16 mouse cellular contexts compared by ENCODE assay signal in the genomic region with DNA sequence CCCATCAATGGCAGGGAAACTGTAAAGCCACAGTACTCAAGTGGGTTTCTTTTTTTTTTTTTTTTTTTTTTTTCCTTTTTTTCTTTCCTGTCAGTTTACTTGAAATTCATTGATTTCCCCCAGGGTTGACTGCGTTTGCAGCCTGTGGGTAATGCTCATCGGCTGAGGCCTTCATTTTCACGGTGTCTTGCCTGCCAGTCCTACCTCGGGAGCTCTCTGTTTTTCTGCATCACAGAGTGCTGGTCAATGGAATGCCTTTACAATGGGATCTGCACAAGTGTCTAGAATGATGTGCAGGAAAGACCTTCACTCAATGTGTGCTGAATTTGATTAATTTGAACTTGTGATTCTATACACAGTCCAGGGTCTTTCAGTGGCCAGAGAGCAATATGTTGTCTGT.
DNase-seq lines count a peak whose midpoint lies in the region; ATAC-seq and TF ChIP-seq lines count a peak whose summit lies in the region.
"Had no signal": no experiment of that assay in that cellular context is flagged by ENCODE, and none has a peak within 500 bp of the region (broad histone marks: within the 10 kb centered on the region; RNA-seq: fewer than 3 reads in every experiment).

No protein-coding gene starts in this region.

- H3K9ac ChIP-seq in forebrain, embryonic 14.5 days (ENCODE audit: low read length), result no peak overlapping the region
- no peak overlapping the region for H3K9ac ChIP-seq in forebrain, embryonic 12.5 days
- no peak overlapping the region for H3K9ac ChIP-seq in lung, embryonic 15.5 days
- H3K9ac ChIP-seq in midbrain, embryonic 15.5 days, result no peak overlapping the region
- H3K9ac ChIP-seq: forebrain, postnatal 0 days; heart, embryonic 12.5 days; hindbrain, embryonic 15.5 days had no signal

- WGBS in forebrain, embryonic 14.5 days, result 59% methylated on average over 4 of the region's 4 CpGs
- 33% methylated on average over 4 of the region's 4 CpGs for WGBS in forebrain, embryonic 12.5 days
- 70% methylated on average over 4 of the region's 4 CpGs for WGBS in lung, embryonic 15.5 days
- WGBS in midbrain, embryonic 15.5 days, result 25% methylated on average over 4 of the region's 4 CpGs

- ATAC-seq in forebrain, embryonic 14.5 days, result no peak
- ATAC-seq in forebrain, embryonic 12.5 days (ENCODE audit: low FRiP score), result no peak
- no peak for ATAC-seq in lung, embryonic 15.5 days (ENCODE audit: borderline replicate concordance, extremely low read depth, low FRiP score, low TSS enrichment)
- peak; percentile 65 for ATAC-seq in midbrain, embryonic 15.5 days (replicated peaks)
- ATAC-seq: forebrain, postnatal 0 days had no signal

- no peaks in the 10 kb centered on the region for H3K36me3 ChIP-seq in forebrain, embryonic 14.5 days (ENCODE audit: control insufficient read depth, insufficient read depth, low read length)
- H3K36me3 ChIP-seq in forebrain, embryonic 12.5 days (replicated peaks), result no peaks in the 10 kb centered on the region
- H3K36me3 ChIP-seq in lung, embryonic 15.5 days, result no peaks in the 10 kb centered on the region
- H3K36me3 ChIP-seq in midbrain, embryonic 15.5 days (replicated peaks), result no peaks in the 10 kb centered on the region
- H3K36me3 ChIP-seq: embryonic facial prominence, embryonic 10.5 days; heart, embryonic 12.5 days; hindbrain, embryonic 15.5 days had no signal

- H3K9me3 ChIP-seq in forebrain, embryonic 14.5 days (replicated peaks; ENCODE audit: control insufficient read depth, low read length), result no peaks in the 10 kb centered on the region
- no peaks in the 10 kb centered on the region for H3K9me3 ChIP-seq in forebrain, embryonic 12.5 days
- H3K9me3 ChIP-seq in lung, embryonic 15.5 days, result no peaks in the 10 kb centered on the region
- H3K9me3 ChIP-seq in midbrain, embryonic 15.5 days, result no peaks in the 10 kb centered on the region
- H3K9me3 ChIP-seq: embryonic facial prominence, embryonic 10.5 days; heart, embryonic 12.5 days; hindbrain, embryonic 15.5 days had no signal

- H3K4me2 ChIP-seq in forebrain, embryonic 14.5 days (ENCODE audit: low read length), result no peak overlapping the region
- no peak overlapping the region for H3K4me2 ChIP-seq in forebrain, embryonic 12.5 days
- no peak overlapping the region for H3K4me2 ChIP-seq in lung, embryonic 15.5 days
- H3K4me2 ChIP-seq in midbrain, embryonic 15.5 days, result no peak overlapping the region
- H3K4me2 ChIP-seq: heart, embryonic 12.5 days; hindbrain, embryonic 15.5 days had no signal

- DNase-seq in forebrain, embryonic 14.5 days (ENCODE audit: low spot score), result peak; percentile 4
- no peak for DNase-seq in lung, postnatal 4 days
- DNase-seq in brain, embryonic 14.5 days (ENCODE audit: low read depth), result peak; percentile 43
- DNase-seq in thymus, postnatal 14 days, result no peak
- DNase-seq: adrenal gland, postnatal 14 days; cerebellum, adult 2 months; cerebellum, postnatal 10 days; forebrain, postnatal 0 days; gastrocnemius, adult 2 months; gastrocnemius, postnatal 25 days had no signal

- no peak for TF ChIP-seq CTCF in brain, embryonic 14.5 days (IDR thresholded peaks at IDR 0.05; ENCODE audit: borderline replicate concordance, extremely low read depth, insufficient read depth, insufficient read length)

- H3K27me3 ChIP-seq in forebrain, embryonic 14.5 days (replicated peaks; ENCODE audit: control insufficient read depth, insufficient read depth, low read length), result no peaks in the 10 kb centered on the region
- H3K27me3 ChIP-seq in forebrain, embryonic 12.5 days, result no peaks in the 10 kb centered on the region
- H3K27me3 ChIP-seq in lung, embryonic 15.5 days, result no peaks in the 10 kb centered on the region
- H3K27me3 ChIP-seq in midbrain, embryonic 15.5 days (replicated peaks), result no peaks in the 10 kb centered on the region
- H3K27me3 ChIP-seq: heart, embryonic 12.5 days; hindbrain, embryonic 15.5 days had no signal

- no peak overlapping the region for H3K27ac ChIP-seq in forebrain, embryonic 14.5 days (ENCODE audit: low read depth, low read length)
- H3K27ac ChIP-seq in forebrain, embryonic 12.5 days, result no peak overlapping the region
- H3K27ac ChIP-seq in lung, embryonic 15.5 days, result 0 out of 2 replicates have a peak overlapping the region, but pooled peaks have one; percentile 63
- H3K27ac ChIP-seq in midbrain, embryonic 15.5 days, result no peak overlapping the region
- H3K27ac ChIP-seq: embryonic facial prominence, embryonic 10.5 days; gastrocnemius, adult 2 months; hindbrain, embryonic 15.5 days had no signal

- H3K4me3 ChIP-seq in forebrain, embryonic 14.5 days (ENCODE audit: low read depth, low read length), result no peak overlapping the region
- no peak overlapping the region for H3K4me3 ChIP-seq in forebrain, embryonic 12.5 days (replicated peaks)
- H3K4me3 ChIP-seq in lung, embryonic 15.5 days, result no peak overlapping the region
- H3K4me3 ChIP-seq in midbrain, embryonic 15.5 days, result no peak overlapping the region
- H3K4me3 ChIP-seq: embryonic facial prominence, embryonic 10.5 days; gastrocnemius, adult 2 months; heart, embryonic 12.5 days; hindbrain, embryonic 15.5 days had no signal

- H3K4me1 ChIP-seq in forebrain, embryonic 14.5 days (ENCODE audit: control insufficient read depth, insufficient read depth, low read length), result peaks cover 6% of the 10 kb centered on the region; the same call in 1 of the 2 replicates
- H3K4me1 ChIP-seq in forebrain, embryonic 12.5 days, result peaks cover 12% of the 10 kb centered on the region
- H3K4me1 ChIP-seq in lung, embryonic 15.5 days, result peaks cover 12% of the 10 kb centered on the region; the same call in 1 of the 2 replicates
- H3K4me1 ChIP-seq in midbrain, embryonic 15.5 days, result peaks cover 10% of the 10 kb centered on the region; the same call in 1 of the 2 replicates
- H3K4me1 ChIP-seq: embryonic facial prominence, embryonic 10.5 days; heart, embryonic 12.5 days had no signal

- no peak for TF ChIP-seq POLR2A in brain, embryonic 14.5 days (IDR thresholded peaks at IDR 0.05; ENCODE audit: borderline replicate concordance, extremely low read depth, insufficient read depth, insufficient read length, poor library complexity, severe bottlenecking)

Comparison
In these comparisons a context has a peak if more than half of its experiments do, and no peak if none do; other contexts are left out.
1. DNase-seq: peak in forebrain, embryonic 14.5 days (single experiment) and brain, embryonic 14.5 days (single experiment); none in lung, postnatal 4 days (0 of 2) and thymus, postnatal 14 days (single experiment).